In genomic region chr19:40377632-40378031, GRCm38 (mm10) we compare ENCODE assay signal across 12 mouse cellular contexts.
A peak's percentile ranks its signal among the peaks of the same experiment; 100 is the strongest.
DNase-seq lines count a peak whose midpoint lies in the region; ATAC-seq lines count a peak whose summit lies in the region.
"Had no signal": no experiment of that assay in that cellular context is flagged by ENCODE, and none has a peak within 500 bp of the region (broad histone marks: within the 10 kb centered on the region; RNA-seq: fewer than 3 reads in every experiment).

No protein-coding gene starts in this region.

- WGBS in forebrain, embryonic 16.5 days: 53% methylated on average over 14 of the region's 14 CpGs
- 88% methylated on average over 14 of the region's 14 CpGs for WGBS in forebrain, embryonic 11.5 days

- no peak overlapping the region for H3K4me3 ChIP-seq in forebrain, embryonic 16.5 days (replicated peaks; ENCODE audit: low read length)
- no peak overlapping the region for H3K4me3 ChIP-seq in forebrain, embryonic 11.5 days (ENCODE audit: low read depth, low read length)
- H3K4me3 ChIP-seq in brown adipose tissue, adult 24 weeks (ENCODE audit: insufficient read depth, low read depth, low read length): peak overlapping the region; percentile 15
- H3K4me3 ChIP-seq: limb, embryonic 12.5 days had no signal

- DNase-seq in forebrain, embryonic 11.5 days (ENCODE audit: low spot score): no peak
- DNase-seq in heart, adult 18-20 months: peak; percentile 82 to 88
- DNase-seq in heart, postnatal 25 days (ENCODE audit: low spot score): peak; percentile 52
- DNase-seq in right cerebral cortex, adult 2 months (ENCODE audit: low spot score in 2 of 2): no peak
- no peak for DNase-seq in embryo, embryonic 11 days
- DNase-seq: lung, embryonic 14.5 days; midbrain, embryonic 14.5 days had no signal

- H3K9me3 ChIP-seq in forebrain, embryonic 16.5 days (ENCODE audit: control insufficient read depth, low read length): no peaks in the 10 kb centered on the region
- no peaks in the 10 kb centered on the region for H3K9me3 ChIP-seq in forebrain, embryonic 11.5 days (ENCODE audit: control insufficient read depth, low read length)
- H3K9me3 ChIP-seq: limb, embryonic 12.5 days had no signal

- no peak overlapping the region for H3K27ac ChIP-seq in forebrain, embryonic 16.5 days (ENCODE audit: low read length)
- no peak overlapping the region for H3K27ac ChIP-seq in forebrain, embryonic 11.5 days (ENCODE audit: low read depth, low read length)
- H3K27ac ChIP-seq in brown adipose tissue, adult 24 weeks (replicated peaks; ENCODE audit: low read depth, low read length): peak overlapping the region; percentile 93
- H3K27ac ChIP-seq: limb, embryonic 12.5 days had no signal

- no peak overlapping the region for H3K4me2 ChIP-seq in forebrain, embryonic 16.5 days (ENCODE audit: low read length)
- no peak overlapping the region for H3K4me2 ChIP-seq in forebrain, embryonic 11.5 days (ENCODE audit: low read depth, low read length, severe bottlenecking)
- H3K4me2 ChIP-seq: limb, embryonic 12.5 days; lung, embryonic 14.5 days had no signal

- peaks cover 10% of the 10 kb centered on the region for H3K4me1 ChIP-seq in forebrain, embryonic 16.5 days (replicated peaks; ENCODE audit: control insufficient read depth, insufficient read depth, low read length)
- no peaks in the 10 kb centered on the region for H3K4me1 ChIP-seq in forebrain, embryonic 11.5 days (replicated peaks; ENCODE audit: control insufficient read depth, insufficient read depth, low read length)
- peaks cover 36% of the 10 kb centered on the region for H3K4me1 ChIP-seq in brown adipose tissue, adult 24 weeks (ENCODE audit: control insufficient read depth, insufficient read depth, insufficient read length, low read length)

- H3K27me3 ChIP-seq in forebrain, embryonic 16.5 days (replicated peaks; ENCODE audit: control insufficient read depth, insufficient read depth, low read length): no peaks in the 10 kb centered on the region
- no peaks in the 10 kb centered on the region for H3K27me3 ChIP-seq in forebrain, embryonic 11.5 days (ENCODE audit: control insufficient read depth, insufficient read depth, low read length)
- H3K27me3 ChIP-seq: CH12.LX; limb, embryonic 12.5 days had no signal

- no peak overlapping the region for H3K9ac ChIP-seq in forebrain, embryonic 16.5 days (replicated peaks; ENCODE audit: low read depth, low read length)
- no peak overlapping the region for H3K9ac ChIP-seq in forebrain, embryonic 11.5 days (ENCODE audit: low read length)
- H3K9ac ChIP-seq: limb, embryonic 12.5 days; lung, embryonic 14.5 days had no signal

- intact Hi-C loops in heart, postnatal 25 days (cut with DNase I): no loop called here

- H3K36me3 ChIP-seq in forebrain, embryonic 16.5 days (ENCODE audit: control insufficient read depth, insufficient read depth): peaks cover 3% of the 10 kb centered on the region
- H3K36me3 ChIP-seq in forebrain, embryonic 11.5 days (ENCODE audit: control insufficient read depth, insufficient read depth, low read length): no peaks in the 10 kb centered on the region
- H3K36me3 ChIP-seq: limb, embryonic 12.5 days had no signal

- peak; percentile 34; the same call in 1 of the 2 replicates for ATAC-seq in forebrain, embryonic 16.5 days
- ATAC-seq in forebrain, embryonic 11.5 days (replicated peaks; ENCODE audit: low FRiP score): no peak
- ATAC-seq: intestine, embryonic 16.5 days had no signal

Comparison
In these comparisons a context has a peak if more than half of its experiments do, and no peak if none do; other contexts are left out.
1. DNase-seq: peak in heart, adult 18-20 months (2 of 2) and heart, postnatal 25 days (single experiment); none in forebrain, embryonic 11.5 days (single experiment), right cerebral cortex, adult 2 months (0 of 2) and embryo, embryonic 11 days (single experiment).